Mouse (Mus musculus): ENCODE measurements at regions not wholly inside any gene's neighbourhood (a gene's known extent, or its start where the extent isn't known, plus 50 kb on each side); places are given as distances from the start of the nearest gene placed in this dataset.

DNA sequence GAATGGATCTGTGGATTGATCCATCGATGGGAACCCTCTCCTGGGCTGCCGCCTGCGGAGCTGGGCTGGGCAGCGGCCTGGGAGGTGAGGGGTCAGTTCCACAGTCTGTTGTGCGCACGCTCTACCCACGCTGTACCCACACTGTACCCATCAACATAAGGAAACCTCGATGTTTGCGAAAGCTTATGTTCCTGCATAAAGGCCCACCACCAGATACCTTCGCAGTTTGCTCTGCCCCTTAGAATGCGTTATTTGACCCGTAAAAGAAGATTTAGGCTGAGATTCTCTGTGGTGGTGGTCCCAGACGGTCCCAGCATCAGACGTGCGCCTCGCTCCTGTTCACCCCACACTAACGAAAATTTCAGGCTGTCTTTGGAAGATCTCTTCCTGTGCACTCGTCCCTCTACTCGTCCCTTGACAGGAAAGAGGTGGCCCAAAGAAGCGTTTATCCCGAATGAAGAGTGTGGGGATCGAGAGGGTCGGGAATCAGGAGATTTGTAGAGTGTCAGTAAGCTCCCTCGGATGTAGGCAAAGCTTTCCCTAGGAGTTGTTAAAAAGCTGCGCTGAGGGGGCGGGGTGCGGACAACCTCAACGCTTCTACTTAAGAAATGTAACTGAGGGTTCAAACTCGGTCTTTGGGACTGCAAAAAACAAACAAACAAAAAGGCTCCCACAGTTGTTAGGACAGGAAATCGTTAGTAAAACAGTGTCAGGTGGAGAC, 123.9 kb downstream of the Tmem161b start:
- DNase-seq (ENCODE audit: low spot score in 2 of 2): peak in 1 of 2 experiments; percentile 22

DNA sequence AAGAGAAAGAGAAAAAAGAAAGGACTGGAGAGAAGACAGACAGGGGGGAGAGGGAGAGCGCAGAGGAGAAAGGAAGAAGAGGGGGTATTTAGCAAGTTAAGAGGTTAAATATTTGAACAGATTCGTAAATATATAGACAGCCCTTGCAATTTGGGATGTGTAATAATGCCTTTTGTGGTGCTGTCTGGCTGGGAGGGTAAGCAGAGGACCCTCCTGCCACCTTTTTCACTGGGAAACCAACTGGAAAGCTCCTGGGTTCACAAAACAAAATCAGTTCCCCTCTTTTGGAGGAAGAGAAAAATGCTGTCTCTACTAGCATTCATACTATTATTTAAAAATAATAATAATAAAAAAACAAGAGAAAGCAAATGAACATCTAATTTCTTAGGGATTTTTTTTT, 124.5 kb downstream of the Tmem161b start:
- DNase-seq (ENCODE audit: low spot score in 2 of 2): no peak

DNA sequence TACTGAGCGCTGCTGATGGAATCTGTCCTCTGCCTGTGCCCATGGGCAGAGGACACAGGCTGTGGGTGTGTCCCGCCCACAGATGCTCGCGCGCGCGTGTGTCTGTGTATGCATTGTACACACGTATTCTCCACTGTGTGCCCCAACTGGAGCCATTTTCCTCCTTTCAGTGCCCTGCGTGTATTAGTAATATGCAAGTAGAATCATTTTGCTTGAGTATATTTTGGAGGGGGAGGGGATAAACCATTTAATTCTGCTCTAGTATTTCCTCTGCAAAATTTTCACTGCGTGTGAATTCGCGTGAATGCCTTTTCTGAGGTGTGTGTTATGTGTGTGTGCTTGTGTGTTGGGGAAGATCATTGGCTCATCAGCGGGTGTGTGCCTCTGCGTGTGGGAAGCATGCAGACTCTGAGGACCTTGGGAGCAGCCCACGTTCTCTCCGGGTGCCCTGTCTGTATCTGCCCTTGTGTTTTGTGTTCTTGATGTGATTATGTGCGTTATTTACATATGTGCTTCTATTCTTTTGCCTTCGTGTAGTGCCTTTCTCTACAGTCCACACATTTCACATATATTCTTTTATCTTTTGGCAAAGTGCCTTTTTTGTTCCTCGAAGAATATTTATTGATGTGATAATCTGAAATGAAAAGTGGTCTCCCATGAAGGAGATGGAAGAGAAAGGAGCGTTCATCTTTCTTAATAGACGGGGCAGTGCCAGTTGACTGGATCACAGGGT, 125.3 kb downstream of the Tmem161b start:
- DNase-seq (ENCODE audit: low spot score in 2 of 2): peak in 1 of 2 experiments; percentile 47

DNA sequence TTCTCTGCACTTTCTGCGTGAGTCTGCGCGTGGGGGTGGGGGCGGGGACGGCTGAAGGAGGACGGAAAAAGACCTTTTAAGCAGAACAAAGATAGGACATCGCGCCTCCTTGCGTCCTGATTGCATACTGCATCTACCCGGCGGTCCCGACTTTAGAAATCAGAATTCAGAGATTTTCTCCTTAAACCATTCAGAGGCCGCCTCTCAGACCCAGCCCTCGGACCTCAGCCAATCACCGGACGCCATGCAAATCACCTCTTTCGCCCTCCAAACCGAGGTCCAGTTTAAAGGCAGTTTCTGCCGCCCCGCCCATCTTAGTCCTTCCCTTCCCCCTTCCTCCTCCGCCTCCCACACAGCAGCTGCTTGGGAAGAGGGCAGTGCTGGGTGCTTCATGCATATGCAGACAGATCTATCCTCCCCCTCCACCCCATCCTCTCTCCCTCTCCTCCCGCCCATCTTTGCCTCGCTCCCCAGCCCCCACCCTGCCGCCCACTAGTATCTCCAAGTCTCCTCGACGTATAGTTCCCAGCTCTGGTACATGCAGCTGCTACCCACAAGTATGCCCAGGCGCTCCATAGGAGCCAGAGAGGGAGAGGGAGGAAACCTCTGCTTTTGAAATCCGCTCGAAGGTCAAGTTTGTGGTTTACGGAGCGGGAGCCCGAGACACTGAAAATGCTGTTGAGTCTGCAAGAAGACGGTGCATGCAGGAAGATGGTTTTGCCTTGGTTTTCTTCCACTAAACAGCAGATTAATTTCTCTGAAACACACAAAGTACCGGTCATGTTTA, 126.0 kb downstream of the Tmem161b start:
- peak; percentile 97 to 99 for DNase-seq (ENCODE audit: low spot score in 2 of 2)

DNA sequence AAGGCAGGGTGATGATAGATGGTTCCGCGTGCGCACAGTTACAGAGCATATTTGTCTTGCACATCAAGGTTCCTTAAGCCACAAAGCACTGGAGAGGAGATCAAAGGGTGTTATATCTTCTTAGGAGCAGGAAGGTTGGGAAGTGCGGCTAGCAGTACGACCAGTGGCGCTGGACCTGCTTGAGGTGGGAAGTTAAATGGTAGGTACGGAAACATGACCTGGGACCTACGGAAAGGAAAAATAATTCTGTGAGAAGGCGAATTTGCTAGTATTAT, 126.5 kb downstream of the Tmem161b start:
- no peak for DNase-seq (ENCODE audit: low spot score in 2 of 2)

DNA sequence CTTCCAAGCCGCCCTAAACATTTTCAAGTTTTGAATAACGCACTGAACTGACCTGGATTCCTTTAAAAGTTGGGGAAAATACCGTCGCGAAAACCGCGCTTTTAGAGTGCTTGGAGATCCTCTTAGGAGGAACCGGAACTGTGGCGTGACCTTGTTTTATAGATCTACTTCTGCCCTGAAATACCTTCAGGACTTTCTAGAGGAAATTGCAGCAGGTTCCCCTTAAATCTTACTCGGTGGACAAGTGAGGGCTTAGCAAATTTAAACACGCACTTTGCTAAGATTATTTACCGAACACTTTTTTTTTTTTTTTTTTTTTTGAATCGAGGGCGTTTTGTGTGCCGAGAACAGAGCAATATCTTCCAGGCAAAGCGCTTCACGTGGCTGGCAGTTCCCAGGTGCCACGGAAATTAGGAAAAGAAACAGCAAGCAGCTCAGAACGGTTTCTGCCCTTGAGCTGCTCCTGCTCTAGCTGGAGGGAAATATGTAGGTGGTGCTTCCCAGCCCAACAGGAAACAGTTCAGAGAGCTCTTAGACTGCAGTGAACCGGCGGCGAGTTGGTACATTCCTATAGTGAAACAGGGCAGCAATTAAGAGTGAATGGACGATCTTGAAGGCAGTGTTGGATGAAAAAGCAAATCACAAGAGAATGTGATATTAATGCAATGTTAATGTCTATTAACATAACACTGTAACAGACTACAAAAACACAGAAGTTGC, 127.1 kb downstream of the Tmem161b start:
- DNase-seq (ENCODE audit: low spot score in 2 of 2): peak; percentile 34 to 46

DNA sequence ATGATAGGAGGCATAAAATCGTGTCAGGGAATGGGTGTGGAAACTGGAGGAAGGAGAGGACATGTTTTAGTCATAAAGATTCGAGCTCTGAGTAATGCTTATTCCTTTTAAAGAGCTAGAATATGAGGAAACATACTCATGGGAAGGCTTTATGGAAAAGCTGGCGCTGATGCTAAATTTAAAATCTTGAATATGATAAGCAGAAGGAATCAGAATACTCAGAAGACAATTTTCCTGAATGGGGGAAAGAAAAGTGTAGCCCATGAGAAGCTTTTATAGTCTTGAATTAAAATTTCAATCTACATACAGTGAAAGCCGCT, 127.6 kb downstream of the Tmem161b start:
- no peak for DNase-seq (ENCODE audit: low spot score in 2 of 2)

DNA sequence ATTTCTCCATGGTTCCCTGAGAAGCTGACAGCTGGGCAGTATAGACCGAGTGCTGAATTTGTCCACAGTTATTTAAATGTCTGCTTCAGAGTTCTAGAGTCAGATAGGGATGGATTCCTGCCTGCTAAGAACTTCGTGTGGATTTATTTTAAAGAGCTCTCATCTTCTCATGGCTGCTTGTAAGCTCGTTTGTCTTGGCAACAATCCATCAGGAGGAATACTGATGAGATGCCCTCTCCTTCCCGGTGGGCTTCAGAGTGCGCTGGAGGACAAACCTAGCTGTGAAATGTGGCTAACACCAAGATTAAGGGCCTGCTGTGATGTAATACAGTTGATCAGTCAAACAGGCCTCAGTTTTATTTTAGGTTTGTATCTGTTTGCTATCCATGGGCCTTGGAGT, 128.7 kb downstream of the Tmem161b start:
- DNase-seq (ENCODE audit: low spot score in 2 of 2): no peak

DNA sequence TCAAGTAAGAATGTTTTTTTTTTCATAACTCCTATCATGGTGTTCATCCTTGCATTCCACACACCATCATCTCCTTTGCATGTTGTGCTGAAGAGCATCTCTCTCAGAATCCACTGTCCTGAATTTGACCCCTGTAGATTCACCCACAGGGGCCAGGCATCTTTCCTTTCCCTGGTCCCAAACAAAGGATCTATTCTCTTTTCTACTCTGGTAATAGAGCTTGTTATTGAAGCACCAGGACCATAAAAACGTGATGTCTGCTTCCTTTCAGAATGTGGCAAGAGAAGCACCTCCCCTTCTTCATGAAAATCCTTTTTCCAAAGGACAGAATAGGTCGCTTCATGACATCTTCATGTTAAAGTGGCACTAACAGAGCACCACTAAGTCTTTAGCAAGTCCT, 134.4 kb downstream of the Tmem161b start:
- no peak for DNase-seq (ENCODE audit: low spot score in 2 of 2)

DNA sequence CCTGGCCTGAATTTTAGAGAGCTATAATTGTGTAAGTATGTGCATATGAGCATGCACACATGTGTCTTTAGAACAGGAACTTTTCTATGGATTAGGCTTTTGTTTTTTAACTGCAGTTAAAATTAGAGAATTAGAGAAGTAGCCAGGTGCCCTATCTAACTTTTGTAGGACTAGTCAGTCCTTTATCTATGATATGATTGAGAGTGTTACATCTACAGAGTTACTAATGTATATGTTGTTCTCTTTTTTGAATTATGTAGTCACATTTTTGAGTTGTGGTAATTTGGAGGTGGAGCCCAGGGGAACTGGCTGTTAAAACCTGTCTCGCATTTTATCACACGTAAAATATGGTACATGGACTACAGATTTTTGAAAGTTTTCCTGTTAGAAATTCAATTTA, 138.4 kb downstream of the Tmem161b start:
- DNase-seq (ENCODE audit: low spot score in 2 of 2): no peak

DNA sequence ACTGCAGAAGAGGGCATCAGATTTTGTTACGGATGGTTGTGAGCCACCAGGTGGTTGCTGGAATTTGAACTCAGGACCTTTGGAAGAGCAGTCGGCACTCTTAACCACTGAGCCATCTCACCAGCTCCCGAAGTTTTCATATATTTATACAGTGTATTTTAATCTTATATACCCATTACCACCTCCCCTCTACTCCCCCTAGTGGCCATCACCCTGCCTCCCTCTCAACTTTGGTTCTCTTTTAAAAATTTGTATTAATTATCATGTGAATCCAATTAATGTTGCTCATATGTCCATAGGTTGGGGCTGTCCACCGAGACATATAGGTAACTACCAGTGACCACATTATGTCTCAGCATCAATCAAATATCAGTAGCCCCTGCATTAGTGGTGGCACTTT, 142.0 kb downstream of the Tmem161b start:
- no peak for DNase-seq (ENCODE audit: low spot score in 2 of 2)

DNA sequence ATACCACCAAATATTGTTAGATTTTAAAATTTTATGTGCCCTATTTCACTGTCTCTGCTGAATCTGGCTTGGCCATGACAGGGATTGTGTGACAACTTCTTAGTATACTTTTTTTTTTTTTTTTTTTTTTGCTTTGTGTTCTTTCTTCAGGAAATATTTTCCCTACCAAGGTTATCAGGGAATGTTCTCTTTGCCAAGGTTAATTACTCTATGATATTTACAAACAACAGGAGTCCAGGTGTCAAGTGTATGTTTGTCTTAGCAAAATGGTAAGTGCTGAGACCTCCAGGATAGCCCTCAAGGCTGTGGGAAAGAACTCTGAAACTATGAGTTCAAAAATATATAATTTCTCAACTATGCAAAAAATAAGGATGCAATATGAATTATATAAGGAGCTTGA, 143.4 kb downstream of the Tmem161b start:
- no peak for DNase-seq (ENCODE audit: low spot score in 2 of 2)

DNA sequence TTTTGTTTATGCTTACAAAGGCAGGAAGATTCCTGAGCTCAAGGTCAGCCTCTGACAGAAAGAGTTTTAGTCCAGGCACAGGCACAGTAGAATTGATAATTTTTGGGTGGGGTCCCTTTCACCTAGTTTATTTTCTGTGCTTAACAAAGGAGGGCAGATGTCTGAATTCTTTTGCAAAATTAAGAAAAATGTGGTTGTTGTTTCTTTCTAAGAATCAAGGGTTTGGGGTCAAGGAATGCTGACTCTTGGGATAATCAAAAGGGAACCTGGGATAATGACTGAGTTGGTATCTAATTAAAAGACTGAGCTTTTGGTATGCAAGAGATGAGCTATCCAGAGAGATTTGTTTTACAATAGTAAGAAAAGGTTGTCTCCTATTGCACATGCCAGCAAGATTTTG, 143.9 kb downstream of the Tmem161b start:
- no peak for DNase-seq (ENCODE audit: low spot score in 2 of 2)

DNA sequence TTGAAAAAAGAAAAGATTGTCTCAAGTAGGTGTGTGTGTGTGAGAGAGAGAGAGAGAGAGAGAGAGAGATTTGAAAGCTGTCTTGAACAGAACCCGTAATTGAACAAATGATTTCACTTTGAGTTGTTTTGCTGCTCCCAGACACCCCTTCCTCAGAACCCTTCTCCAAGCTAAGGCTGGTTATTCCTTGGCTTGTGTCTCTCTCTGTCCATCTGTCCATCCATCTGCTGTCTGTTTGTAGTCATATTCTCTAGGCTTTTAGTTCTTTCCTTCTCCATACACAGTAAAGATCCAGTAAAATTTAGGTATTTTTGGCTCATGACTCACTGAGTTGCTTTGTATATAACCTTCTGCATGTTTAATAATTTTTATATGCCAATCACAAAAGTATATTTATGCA, 144.7 kb downstream of the Tmem161b start:
- no peak for DNase-seq (ENCODE audit: low spot score in 2 of 2)

DNA sequence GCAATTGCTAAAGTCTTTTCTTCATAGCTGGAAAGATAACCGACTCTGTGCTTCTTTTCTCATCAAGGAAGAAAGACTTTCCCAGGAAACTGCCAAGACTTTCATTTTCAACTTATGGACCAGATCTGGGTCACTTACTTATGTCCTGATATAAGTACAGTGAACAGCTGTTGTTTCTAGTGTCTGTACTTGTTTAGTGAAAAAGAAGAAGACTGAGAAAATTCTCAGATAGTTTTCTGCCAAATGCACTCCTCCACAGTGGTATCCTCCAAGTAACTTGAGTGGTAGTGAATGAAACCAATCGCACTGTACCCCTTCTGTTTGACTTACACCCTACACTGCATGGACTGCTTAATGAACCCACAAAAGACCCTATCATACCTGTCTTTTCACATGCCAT, 146.1 kb downstream of the Tmem161b start:
- no peak for DNase-seq (ENCODE audit: low spot score in 2 of 2)

DNA sequence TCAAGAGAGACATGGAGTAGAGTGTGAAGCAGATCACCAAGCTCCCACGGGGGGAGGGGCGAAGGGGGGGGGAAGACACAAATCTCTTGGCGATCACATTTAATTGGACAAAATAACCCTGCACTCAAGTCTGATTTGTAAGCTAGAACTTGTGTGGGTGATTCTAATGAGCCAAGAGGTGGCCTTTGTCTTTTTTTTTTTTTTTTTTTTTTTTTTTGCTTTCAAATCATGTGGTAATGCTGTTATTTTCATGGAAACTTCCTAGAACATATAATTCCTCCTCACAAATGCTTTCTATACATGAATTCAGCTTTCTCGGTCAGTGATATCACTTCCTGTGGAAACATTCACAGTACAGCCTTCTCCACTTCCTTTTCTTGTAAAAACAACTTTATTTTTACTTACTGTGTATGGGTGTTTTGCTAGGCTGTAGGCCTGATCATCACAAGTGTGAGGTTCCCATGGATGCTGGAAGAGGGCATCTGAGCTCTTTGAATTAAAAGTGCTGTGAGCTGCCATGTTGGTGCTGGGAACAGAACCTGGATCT, 152.7 kb downstream of the Tmem161b start:
- no peak for DNase-seq (ENCODE audit: low spot score in 2 of 2)

DNA sequence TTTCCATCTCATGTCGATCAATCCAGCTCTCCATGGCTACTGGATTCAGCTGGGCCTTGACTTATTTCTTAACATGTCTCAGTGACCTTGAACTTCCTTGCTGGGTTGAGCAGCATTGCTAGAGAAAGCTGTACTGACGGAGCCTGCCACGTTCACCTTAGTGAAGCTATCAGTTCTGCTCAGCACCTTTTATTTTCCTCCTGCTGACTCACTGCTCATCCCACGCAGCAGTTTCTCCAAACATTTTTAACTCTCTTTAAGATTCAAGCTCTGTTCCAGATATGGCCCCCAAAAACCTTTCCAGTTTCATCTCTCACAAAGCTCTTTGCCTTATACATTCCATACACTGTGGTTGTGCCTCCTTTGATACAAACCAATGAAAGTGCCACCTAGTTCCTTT, 153.8 kb downstream of the Tmem161b start:
- DNase-seq (ENCODE audit: low spot score in 2 of 2): peak in 1 of 2 experiments; percentile 20

DNA sequence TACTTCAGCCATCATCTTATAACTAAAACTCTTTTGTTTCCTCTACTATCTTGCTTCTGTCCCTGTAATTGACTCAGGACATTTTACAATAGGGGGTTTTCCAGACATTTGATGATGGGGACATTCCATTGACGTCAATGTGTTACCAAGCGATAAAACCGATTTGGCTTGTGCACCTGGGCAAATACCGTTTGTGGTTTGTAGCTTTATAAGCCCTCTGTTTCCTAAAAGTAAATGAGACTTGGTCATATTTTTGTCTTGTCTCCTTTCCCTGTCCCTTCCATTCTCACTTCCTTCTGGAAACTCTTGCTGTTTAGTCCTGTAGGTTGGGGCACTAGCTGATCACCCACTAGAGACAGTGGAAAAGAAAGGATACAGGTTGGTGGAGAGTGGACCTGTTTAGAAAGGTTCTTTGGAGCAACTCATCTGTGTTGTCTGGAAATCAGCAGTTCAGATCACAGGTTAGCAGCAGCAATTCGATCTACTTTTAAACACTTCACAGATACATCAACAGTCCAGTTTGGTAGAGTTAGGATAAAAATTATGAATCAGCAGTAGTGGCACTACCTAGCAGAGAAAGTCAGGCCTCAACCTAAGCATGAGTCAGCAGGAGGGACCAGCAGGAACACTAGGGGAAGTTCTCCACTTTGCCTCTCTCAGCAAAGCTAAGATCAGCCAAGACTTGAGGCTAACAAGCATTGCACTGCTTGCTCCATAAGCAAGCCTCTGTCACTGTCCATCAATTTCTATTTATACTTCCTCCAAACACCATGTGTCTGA, 156.6 kb downstream of the Tmem161b start:
- no peak for DNase-seq (ENCODE audit: low spot score in 2 of 2)

DNA sequence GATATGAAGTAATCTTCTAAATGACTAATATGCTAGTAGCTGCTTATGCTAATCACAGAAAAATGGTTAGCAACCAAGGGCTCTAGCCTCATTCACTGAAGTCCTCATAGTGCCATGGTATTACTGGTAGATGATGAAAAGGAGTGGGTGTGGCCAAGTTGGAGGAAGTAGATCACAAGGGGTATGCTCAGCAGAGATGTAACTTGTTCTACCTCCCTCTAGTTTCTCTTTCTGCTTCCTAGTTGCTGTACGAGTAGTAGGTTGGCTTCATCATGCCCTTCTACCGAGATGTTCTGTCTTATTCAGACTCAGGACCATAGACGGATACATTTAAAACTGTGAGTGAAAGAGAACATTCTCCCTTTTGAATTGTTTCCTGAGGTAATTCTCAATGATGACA, 169.5 kb downstream of the Tmem161b start:
- DNase-seq (ENCODE audit: low spot score in 2 of 2): no peak

DNA sequence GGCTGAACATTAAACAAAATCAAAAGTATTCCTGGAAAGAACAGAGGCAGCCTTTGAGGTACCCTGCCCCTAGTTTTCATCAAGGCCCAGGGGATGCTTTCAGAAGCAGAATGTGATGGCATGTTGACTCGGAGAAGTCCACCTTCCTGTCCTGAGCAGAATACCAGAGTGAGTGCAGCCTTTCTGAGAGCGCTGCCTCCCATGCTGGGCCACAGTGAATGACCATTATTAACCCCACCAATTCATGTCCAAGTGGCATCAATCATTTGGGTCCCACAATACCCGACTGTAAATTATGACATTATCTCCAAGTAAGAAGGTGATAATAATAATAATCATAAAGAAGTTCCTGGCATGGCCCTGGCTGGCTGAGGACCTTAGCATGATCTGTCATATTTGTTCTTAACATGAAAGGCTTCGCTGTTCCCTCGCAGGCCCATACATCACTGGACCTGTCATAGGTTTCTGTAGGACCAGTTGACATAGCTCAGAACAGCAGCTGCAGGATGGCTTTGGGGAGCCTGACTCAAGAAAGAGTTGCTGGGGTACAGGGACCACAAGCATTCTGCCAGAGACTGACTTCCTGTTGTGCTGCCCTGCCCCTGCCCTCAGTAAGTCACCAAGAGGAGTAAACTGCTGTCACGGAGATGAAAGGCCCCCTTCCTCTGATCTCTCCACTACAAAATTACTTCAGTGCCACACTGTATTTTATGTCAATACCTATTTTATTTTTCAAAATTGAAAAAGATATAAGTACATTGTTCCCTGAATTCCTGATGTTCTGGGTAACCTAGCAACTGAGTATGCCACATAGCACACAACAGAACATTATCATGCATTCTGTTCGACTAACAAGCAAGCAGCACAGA, 176.6 kb downstream of the Tmem161b start:
- DNase-seq (ENCODE audit: low spot score in 2 of 2): no peak
